Mouse (Mus musculus): ENCODE results near the gene Snrpn.
"Not testable (repeated sequence)": the region's sequence is repeated elsewhere in the genome, so short reads cannot be mapped to it uniquely, and the experiment has no call there.

Snrpn gene

GRCm38 (mm10) chr7:60139742-60140480 is at the start of gene Snrpn:
TSS of gene Snrpn (minus strand) at chr7:60140219.
- DNase-seq (ENCODE audit: low read depth, low spot score) = no peak

- DNase-seq (ENCODE audit: low read depth, low spot score) = no peak
These were observed 30.5 kb upstream of the Snrpn start for GRCm38 (mm10) chr7:60170250-60171185.

- DNase-seq (ENCODE audit: low read depth, low spot score) = no peak
These were observed 14.7 kb downstream of the Snrpn start for GRCm38 (mm10) chr7:60125332-60125731.

- not testable (repeated sequence) for DNase-seq (ENCODE audit: low read depth, low spot score)
These were observed 16.9 kb downstream of the Snrpn start for GRCm38 (mm10) chr7:60123086-60123624.

GRCm38 (mm10) chr7:60122434-60123085 is 17.5 kb downstream of the Snrpn start:
- DNase-seq (ENCODE audit: low read depth, low spot score) = no peak

- no peak for DNase-seq (ENCODE audit: low read depth, low spot score)
These were observed 42.7 kb downstream of the Snrpn start for GRCm38 (mm10) chr7:60097154-60097859.

GRCm38 (mm10) chr7:60076301-60076700 is 63.7 kb downstream of the Snrpn start:
- no peak for DNase-seq (ENCODE audit: low read depth, low spot score)

GRCm38 (mm10) chr7:60047481-60048201 is 92.4 kb downstream of the Snrpn start:
- no peak for DNase-seq (ENCODE audit: low read depth, low spot score)

GRCm38 (mm10) chr7:60013186-60013585 is 126.8 kb downstream of the Snrpn start:
- DNase-seq (ENCODE audit: low read depth, low spot score) = no peak

- no peak for DNase-seq (ENCODE audit: low read depth, low spot score)
These were observed 132.2 kb downstream of the Snrpn start for GRCm38 (mm10) chr7:60007727-60008360.

- no peak for DNase-seq (ENCODE audit: low read depth, low spot score)
These were observed 133.8 kb downstream of the Snrpn start for GRCm38 (mm10) chr7:60006262-60006661.

GRCm38 (mm10) chr7:60004606-60005330 is 135.3 kb downstream of the Snrpn start, which contains the start of the genes Snurf and Gm38393:
TSS of gene Snurf (minus strand) at chr7:60005049.
TSS of gene Gm38393 (minus strand) at chr7:60005064.
- peak; percentile 60 for DNase-seq (ENCODE audit: low read depth, low spot score)

GRCm38 (mm10) chr7:60003921-60004605 is 136.0 kb downstream of the Snrpn start:
- DNase-seq (ENCODE audit: low read depth, low spot score) = peak; percentile 62

GRCm38 (mm10) chr7:60003006-60003865 is 136.8 kb downstream of the Snrpn start:
- no peak for DNase-seq (ENCODE audit: low read depth, low spot score)

GRCm38 (mm10) chr7:59978646-59979045 is 161.4 kb downstream of the Snrpn start:
- DNase-seq (ENCODE audit: low read depth, low spot score) = no peak

Measured in forelimb bud, embryonic 11.5 days (tissue).